Mouse (Mus musculus): ENCODE data around the gene Arhgef9. TPM values are rescaled to one million over a fixed set of nuclear protein-coding genes. Genes with fewer than 3 reads are reported as not detected.
A peak's percentile ranks its signal among the peaks of the same experiment; 100 is the strongest.

Arhgef9 gene
- polyA plus RNA-seq, 1 experiment from 2014 or later: 11.3 TPM

GRCm38 (mm10) chrX:95027907-95028306, 168.7 kb downstream of the Arhgef9 start:
- Histone ChIP-seq H3K27ac (replicated peaks; ENCODE audit: low read depth, low read length) (no peak overlapping the region), H3K4me1 (ENCODE audit: control insufficient read depth, insufficient read depth, low read length) (no peaks in the 10 kb centered on the region), H3K36me3 (ENCODE audit: control insufficient read depth, insufficient read depth, low read length) (no peaks in the 10 kb centered on the region), H3K27me3 (ENCODE audit: control insufficient read depth, insufficient read depth, low read length) (peaks cover 4% of the 10 kb centered on the region; the same call in 1 of the 2 replicates), H3K9ac (ENCODE audit: low read length) (no peak overlapping the region), H3K9me3 (ENCODE audit: control insufficient read depth, low read length) (no peaks in the 10 kb centered on the region), H3K4me3 (ENCODE audit: low read depth, low read length) (no peak overlapping the region), H3K4me2 (ENCODE audit: low read depth, severe bottlenecking) (no peak overlapping the region)
- DNase-seq (ENCODE audit: low spot score) (no peak), ATAC-seq (ENCODE audit: insufficient number of reproducible peaks, low FRiP score, low TSS enrichment, low read depth) (no peak)
- WGBS: 75% methylated on average over 5 of the region's 5 CpGs

GRCm38 (mm10) chrX:95026361-95026892, 170.2 kb downstream of the Arhgef9 start, which contains the start of gene Spin4:
Spin4 (minus strand) TSS chrX:95026682.
- Histone ChIP-seq H3K27ac (replicated peaks; ENCODE audit: low read depth, low read length) (peak within 1 kb of the TSS; percentile 72; the same call in 1 of the 2 replicates), H3K27me3 (ENCODE audit: control insufficient read depth, insufficient read depth, low read length) (peaks cover 4% of the 10 kb centered on the region; the same call in 1 of the 2 replicates), H3K4me2 (ENCODE audit: low read depth, severe bottlenecking) (peak within 1 kb of the TSS; percentile 56), H3K4me1 (ENCODE audit: control insufficient read depth, insufficient read depth, low read length) (no peaks in the 10 kb centered on the region), H3K9me3 (ENCODE audit: control insufficient read depth, low read length) (no peaks in the 10 kb centered on the region), H3K9ac (ENCODE audit: low read length) (peak within 1 kb of the TSS; percentile 67), H3K36me3 (ENCODE audit: control insufficient read depth, insufficient read depth, low read length) (no peaks in the 10 kb centered on the region), H3K4me3 (ENCODE audit: low read depth, low read length) (peak within 1 kb of the TSS; percentile 46)
- DNase-seq (ENCODE audit: low spot score) (peak; percentile 78), ATAC-seq (ENCODE audit: insufficient number of reproducible peaks, low FRiP score, low TSS enrichment, low read depth) (peak; percentile 95)
- 15% methylated on average over 25 of the region's 30 CpGs for WGBS

GRCm38 (mm10) chrX:95025779-95026360, 170.8 kb downstream of the Arhgef9 start:
- peak; percentile 36 for DNase-seq (ENCODE audit: low spot score)
- H3K9ac ChIP-seq (ENCODE audit: low read length): peak overlapping the region; percentile 67

GRCm38 (mm10) chrX:95012033-95012432, 184.6 kb downstream of the Arhgef9 start:
- Histone ChIP-seq H3K9ac (ENCODE audit: low read length) (no peak overlapping the region), H3K27ac (replicated peaks; ENCODE audit: low read depth, low read length) (no peak overlapping the region), H3K9me3 (ENCODE audit: control insufficient read depth, low read length) (no peaks in the 10 kb centered on the region), H3K4me1 (ENCODE audit: control insufficient read depth, insufficient read depth, low read length) (no peaks in the 10 kb centered on the region), H3K4me2 (ENCODE audit: low read depth, severe bottlenecking) (no peak overlapping the region), H3K27me3 (ENCODE audit: control insufficient read depth, insufficient read depth, low read length) (no peaks in the 10 kb centered on the region), H3K4me3 (ENCODE audit: low read depth, low read length) (no peak overlapping the region), H3K36me3 (ENCODE audit: control insufficient read depth, insufficient read depth, low read length) (no peaks in the 10 kb centered on the region)
- DNase-seq (ENCODE audit: low spot score) (no peak), ATAC-seq (ENCODE audit: insufficient number of reproducible peaks, low FRiP score, low TSS enrichment, low read depth) (no peak)
- WGBS: 31% methylated on average over 4 of the region's 4 CpGs

More at GRCm38 (mm10) chrX:95025779-95026360, 170.8 kb downstream of the Arhgef9 start:
- no peaks in the 10 kb centered on the region for H3K9me3 ChIP-seq (ENCODE audit: control insufficient read depth, low read length)
- H3K27me3 ChIP-seq (ENCODE audit: control insufficient read depth, insufficient read depth, low read length): peaks cover 4% of the 10 kb centered on the region; the same call in 1 of the 2 replicates
- no peaks in the 10 kb centered on the region for H3K4me1 ChIP-seq (ENCODE audit: control insufficient read depth, insufficient read depth, low read length)
- H3K4me2 ChIP-seq (ENCODE audit: low read depth, severe bottlenecking): peak overlapping the region; percentile 56
- no peaks in the 10 kb centered on the region for H3K36me3 ChIP-seq (ENCODE audit: control insufficient read depth, insufficient read depth, low read length)
- peak overlapping the region; percentile 46 for H3K4me3 ChIP-seq (ENCODE audit: low read depth, low read length)
- 0 out of 2 replicates have a peak, but pooled peaks have one; percentile 45 for ATAC-seq (ENCODE audit: insufficient number of reproducible peaks, low FRiP score, low TSS enrichment, low read depth)
- H3K27ac ChIP-seq (replicated peaks; ENCODE audit: low read depth, low read length): no peak overlapping the region
- 21% methylated on average over 23 of the region's 23 CpGs for WGBS

Other genes starting within 250 kb of the Arhgef9 start
- 7.3 and 8.8 TPM in 2 replicates for gene Spin4, start 170.2 kb downstream of the Arhgef9 start, polyA plus RNA-seq (2014; fragmentation: Nextera tagmentation; extraction: Ambion mirVana)
- gene Amer1, start 248.0 kb upstream of the Arhgef9 start, polyA plus RNA-seq (2014; fragmentation: Nextera tagmentation; extraction: Ambion mirVana): 9.3 and 10.0 TPM in 2 replicates